Mouse (Mus musculus) neural tube, embryonic 14.5 days (tissue): Measurements from ENCODE around the gene Golm1. TPM values are rescaled to one million over a fixed set of nuclear protein-coding genes. Genes with fewer than 3 reads are reported as not detected.
"Not testable (repeated sequence)": the region's sequence is repeated elsewhere in the genome, so short reads cannot be mapped to it uniquely, and the experiment has no call there.

Source experiments
- ATAC-seq: fragments of 200-750 bp; cut with Nextera tagmentation; 2 replicates; pipeline ENCODE4 v1.8.0; 2017; ENCODE audit warnings: low read depth, mild to moderate bottlenecking, moderate TSS enrichment, moderate library complexity
- H3K27ac ChIP-seq: fragments of 300-500 bp; sonication (generic); 2 replicates; pipeline ENCODE4 v1.5.1; 2014; ENCODE audit warnings: low read depth, mild to moderate bottlenecking, control low read depth, low read length, moderate library complexity, mixed read lengths
- H3K27me3 ChIP-seq: fragments of 300-500 bp; sonication (generic); 2 replicates; pipeline ENCODE4 v1.6.1; 2014; ENCODE audit warnings: low read length; ENCODE audit not compliant: control insufficient read depth, insufficient read depth
- H3K36me3 ChIP-seq: fragments of 300-500 bp; sonication (generic); 2 replicates; pipeline ENCODE4 v1.6.1; 2014; ENCODE audit warnings: low read length, mixed read lengths; ENCODE audit not compliant: control insufficient read depth, insufficient read depth
- H3K4me1 ChIP-seq: fragments of 300-500 bp; sonication (generic); 2 replicates; pipeline ENCODE4 v1.6.1; 2014; ENCODE audit warnings: low read length; ENCODE audit not compliant: control insufficient read depth, insufficient read depth
- H3K4me2 ChIP-seq: fragments of 300-500 bp; sonication (generic); 2 replicates; pipeline ENCODE4 v1.6.1; 2014; ENCODE audit warnings: mild to moderate bottlenecking, low read depth, low read length, control low read depth
- H3K4me3 ChIP-seq: fragments of 300-500 bp; sonication (generic); 2 replicates; pipeline ENCODE4 v1.5.1; 2014; ENCODE audit warnings: low read depth, low read length, control low read depth, mixed read lengths
- H3K9ac ChIP-seq: fragments of 300-500 bp; sonication (generic); replicated peaks from 2 replicates; pipeline ENCODE4 v1.6.1; 2014; ENCODE audit warnings: low read depth, mild to moderate bottlenecking, control low read depth, low read length, mixed read lengths
- H3K9me3 ChIP-seq: fragments of 300-500 bp; sonication (generic); 2 replicates; pipeline ENCODE4 v1.6.1; 2016; ENCODE audit warnings: low read length; ENCODE audit not compliant: control insufficient read depth
- WGBS: fragments of 180-500 bp; shearing (Covaris S2); extraction: QIAGEN DNeasy Blood & Tissue Kit; methylation state at CpG from one replicate; pipeline ENCODE4 v1.1.7; 2014; 5-methylcytosine and 5-hydroxymethylcytosine counted together
- polyA plus RNA-seq: library from polyadenylated mRNA; unstranded; fragments of >200 nt; fragmentation: Nextera tagmentation; extraction: Ambion mirVana; gene quantifications from 2 replicates; pipeline ENCODE4 v1.2.1, GENCODE M21; 2014

Golm1 gene
- polyA plus RNA-seq, 1 experiment from 2014 or later = 21.4 TPM

GRCm38 (mm10) chr13:59603096-59603495, 72.5 kb downstream of the Golm1 start:
- H3K9ac ChIP-seq = no peak overlapping the region
- no peak overlapping the region for H3K4me3 ChIP-seq
- no peak for ATAC-seq
- H3K36me3 ChIP-seq = peaks cover 61% of the 10 kb centered on the region
- H3K27ac ChIP-seq = no peak overlapping the region
- H3K4me2 ChIP-seq = no peak overlapping the region
- H3K27me3 ChIP-seq = no peaks in the 10 kb centered on the region
- no peaks in the 10 kb centered on the region for H3K4me1 ChIP-seq
- 95% methylated on average over 5 of the region's 5 CpGs for WGBS
- H3K9me3 ChIP-seq = no peaks in the 10 kb centered on the region

DNA sequence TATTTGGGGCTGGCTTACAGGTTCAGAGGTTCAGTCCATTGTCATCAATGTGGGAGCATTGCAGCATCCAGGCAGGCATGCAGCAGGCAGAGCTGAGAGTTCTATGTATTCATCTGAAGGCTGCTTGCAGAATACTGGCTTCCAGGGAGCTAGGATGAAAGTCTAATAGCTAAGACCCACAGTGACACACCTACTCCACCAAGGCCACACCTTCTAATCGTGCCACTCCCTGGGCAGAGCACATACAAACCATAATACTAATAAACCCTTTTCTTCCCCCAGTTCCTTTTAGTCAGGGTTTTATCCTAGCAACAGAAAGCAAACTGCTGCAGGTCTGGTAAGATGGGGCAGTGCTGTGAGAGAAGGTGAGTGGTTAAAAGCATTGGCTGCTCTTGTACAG, 83.0 kb downstream of the Golm1 start:
- Histone ChIP-seq H3K4me1 (peaks cover 4% of the 10 kb centered on the region), H3K27me3 (no peaks in the 10 kb centered on the region), H3K9me3 (no peaks in the 10 kb centered on the region), H3K9ac (no peak overlapping the region), H3K4me2 (no peak overlapping the region), H3K36me3 (peaks cover 50% of the 10 kb centered on the region), H3K4me3 (no peak overlapping the region), H3K27ac (no peak overlapping the region)
- ATAC-seq = no peak
- 100% methylated on average over 1 of the region's 1 CpGs for WGBS

DNA sequence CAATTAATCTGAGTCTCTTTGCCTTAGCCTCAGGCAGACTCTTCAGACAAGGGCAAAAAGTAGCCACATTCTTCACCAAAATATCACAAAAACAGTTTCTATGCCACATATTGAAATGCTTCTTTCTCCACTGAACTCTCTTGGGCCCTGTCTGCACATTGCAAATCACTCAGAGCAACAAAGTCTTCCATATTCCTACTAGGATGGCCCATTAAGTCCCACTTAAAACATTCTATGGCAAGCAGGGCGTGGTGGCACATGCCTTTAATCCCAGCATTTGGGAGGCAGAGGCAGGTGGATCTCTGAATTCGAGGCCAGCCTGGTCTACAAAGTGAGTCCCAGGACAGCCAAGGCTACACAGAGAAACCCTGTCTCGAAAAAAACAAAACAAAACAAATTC, 83.6 kb downstream of the Golm1 start:
- H3K4me2 ChIP-seq, H3K4me1 ChIP-seq, ATAC-seq, H3K9ac ChIP-seq, H3K9me3 ChIP-seq, H3K27ac ChIP-seq, H3K4me3 ChIP-seq, H3K27me3 ChIP-seq: not testable (repeated sequence)
- 94% methylated on average over 3 of the region's 3 CpGs for WGBS
- H3K36me3 ChIP-seq = peaks cover 50% of the 10 kb centered on the region

GRCm38 (mm10) chr13:59590691-59591090, 84.9 kb downstream of the Golm1 start:
- Histone ChIP-seq H3K27ac (no peak overlapping the region), H3K4me2 (no peak overlapping the region), H3K4me1 (peaks cover 19% of the 10 kb centered on the region), H3K4me3 (no peak overlapping the region), H3K9me3 (no peaks in the 10 kb centered on the region), H3K36me3 (peaks cover 37% of the 10 kb centered on the region), H3K27me3 (no peaks in the 10 kb centered on the region), H3K9ac (no peak overlapping the region)
- ATAC-seq = no peak
- WGBS = 87% methylated on average over 4 of the region's 4 CpGs

DNA sequence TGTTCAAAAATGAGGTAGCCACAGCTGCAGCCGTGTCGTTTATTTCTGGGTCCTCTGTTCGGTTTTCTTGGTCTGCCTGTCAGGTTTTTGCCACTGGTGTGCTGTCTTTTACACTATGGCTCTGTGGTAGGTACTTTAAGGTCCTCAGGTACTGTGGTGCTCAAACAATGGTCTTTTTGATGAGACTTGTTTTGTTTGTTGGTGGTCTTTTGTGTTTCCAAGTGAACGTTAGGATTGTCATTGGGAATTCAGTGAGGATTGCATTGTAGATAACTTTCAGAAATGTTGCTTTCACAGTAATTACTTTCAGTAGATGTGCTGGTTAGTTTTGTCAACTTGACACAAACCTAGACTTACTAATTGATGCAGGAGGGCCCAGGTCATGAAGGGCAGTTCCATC, 85.9 kb downstream of the Golm1 start:
- Histone ChIP-seq H3K4me1 (peaks cover 19% of the 10 kb centered on the region), H3K27me3 (no peaks in the 10 kb centered on the region), H3K9ac (no peak overlapping the region), H3K27ac (no peak overlapping the region), H3K4me2 (no peak overlapping the region), H3K9me3 (no peaks in the 10 kb centered on the region), H3K4me3 (no peak overlapping the region), H3K36me3 (peaks cover 34% of the 10 kb centered on the region)
- 86% methylated on average over 4 of the region's 4 CpGs for WGBS
- no peak for ATAC-seq

DNA sequence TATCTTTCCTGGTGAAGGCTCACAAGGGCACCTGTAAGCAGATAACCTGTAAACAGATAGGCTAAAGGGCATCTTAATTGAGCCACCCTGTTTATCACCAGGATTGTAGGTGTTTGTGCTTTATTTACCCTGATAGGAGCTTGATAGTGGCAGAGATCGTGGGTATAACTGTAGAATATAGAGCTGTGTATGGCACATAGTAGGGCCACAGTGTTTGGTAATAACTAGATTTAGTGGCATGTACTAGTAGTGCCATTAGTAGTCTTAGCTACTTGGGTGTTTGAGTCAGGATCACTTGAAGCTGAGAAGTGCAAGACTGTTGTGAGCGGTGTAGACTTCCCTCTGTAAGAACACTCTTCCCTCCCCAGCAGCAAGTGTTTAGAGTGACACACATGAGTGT, 88.4 kb downstream of the Golm1 start:
- no peak for ATAC-seq
- no peak overlapping the region for H3K4me3 ChIP-seq
- 97% methylated on average over 2 of the region's 2 CpGs for WGBS

GRCm38 (mm10) chr13:59585648-59586005, 90.0 kb downstream of the Golm1 start:
- Histone ChIP-seq H3K27me3 (no peaks in the 10 kb centered on the region), H3K9me3 (no peaks in the 10 kb centered on the region), H3K36me3 (peaks cover 12% of the 10 kb centered on the region), H3K9ac (peak overlapping the region; percentile 88), H3K4me3 (peak overlapping the region; percentile 92), H3K4me1 (peaks cover 22% of the 10 kb centered on the region), H3K27ac (peak overlapping the region; percentile 80), H3K4me2 (peak overlapping the region; percentile 63)
- no peak for ATAC-seq
- WGBS = under 1% methylated on average over 28 of the region's 28 CpGs

More for the DNA sequence above, 88.4 kb downstream of the Golm1 start:
- Histone ChIP-seq H3K36me3 (peaks cover 23% of the 10 kb centered on the region), H3K4me1 (peaks cover 22% of the 10 kb centered on the region), H3K9ac (no peak overlapping the region), H3K27ac (no peak overlapping the region), H3K4me2 (peak overlapping the region; percentile 20), H3K9me3 (no peaks in the 10 kb centered on the region), H3K27me3 (no peaks in the 10 kb centered on the region)

DNA sequence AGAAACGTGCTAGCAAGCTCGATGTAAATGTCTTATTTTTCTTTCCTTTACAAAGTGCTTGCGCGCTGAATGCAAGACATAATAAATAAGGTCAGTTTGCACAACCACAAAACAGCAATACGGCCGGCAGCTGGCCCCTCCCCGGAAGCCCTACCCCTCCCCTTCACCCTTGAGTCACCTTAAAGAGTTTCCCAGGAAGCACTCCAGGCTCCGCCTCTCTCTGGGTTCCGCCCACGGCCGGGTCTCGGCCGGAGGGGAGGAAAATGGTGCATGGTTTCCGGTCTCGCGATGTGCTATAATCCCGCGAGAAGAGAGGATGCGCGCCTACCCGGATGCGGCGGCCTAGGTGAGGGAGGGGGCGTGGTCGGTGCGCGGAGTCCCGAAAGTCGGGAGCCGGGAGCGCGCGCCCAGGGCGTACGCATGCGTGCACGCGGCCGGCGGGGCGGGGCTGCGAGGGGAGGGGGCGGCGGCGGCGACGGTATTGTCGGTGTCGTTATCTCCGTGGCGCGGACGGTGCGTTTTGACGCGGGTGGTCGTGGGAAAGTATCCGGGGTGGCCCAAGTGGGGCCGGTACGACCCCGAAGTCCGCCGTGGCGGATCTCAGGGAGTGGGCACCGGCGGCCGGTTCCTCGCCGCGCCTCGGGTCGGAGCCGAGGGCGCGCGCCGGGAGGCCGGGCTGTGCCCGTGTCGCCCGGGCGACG, 90.5 kb downstream of the Golm1 start, which contains the start of the genes Agtpbp1 and Naa35:
Gene Agtpbp1, minus strand, starts transcription at position 281 of the 701 bp plus-strand sequence.
Gene Naa35, plus strand, starts transcription at position 313 of the 701 bp plus-strand sequence.
- Histone ChIP-seq H3K9me3 (no peaks in the 10 kb centered on the region), H3K36me3 (peaks cover 8% of the 10 kb centered on the region), H3K27me3 (no peaks in the 10 kb centered on the region), H3K4me2 (peak within 1 kb of the TSS; percentile 93), H3K27ac (peak within 1 kb of the TSS; percentile 80), H3K9ac (peak within 1 kb of the TSS; percentile 88), H3K4me1 (peaks cover 22% of the 10 kb centered on the region), H3K4me3 (peak within 1 kb of the TSS; percentile 92)
- WGBS = under 1% methylated on average over 77 of the region's 83 CpGs
- ATAC-seq = peak; percentile 98
